Mouse (Mus musculus) liver, adult 2 months (tissue): ENCODE data around the gene Slc25a26.

Experiments used
- CTCF ChIP-seq: fragments of 200-500 bp; IDR thresholded peaks from 2 replicates; pipeline ENCODE4 v1.5.1; 2011; ENCODE audit warnings: low read depth, low read length, control low read depth
- POLR2A ChIP-seq: fragments of 200-500 bp; IDR thresholded peaks from 2 replicates; pipeline ENCODE4 v1.6.1; 2011; ENCODE audit warnings: low read length, control low read depth; ENCODE audit not compliant: insufficient read depth; ENCODE audit errors: extremely low read depth

DNA sequence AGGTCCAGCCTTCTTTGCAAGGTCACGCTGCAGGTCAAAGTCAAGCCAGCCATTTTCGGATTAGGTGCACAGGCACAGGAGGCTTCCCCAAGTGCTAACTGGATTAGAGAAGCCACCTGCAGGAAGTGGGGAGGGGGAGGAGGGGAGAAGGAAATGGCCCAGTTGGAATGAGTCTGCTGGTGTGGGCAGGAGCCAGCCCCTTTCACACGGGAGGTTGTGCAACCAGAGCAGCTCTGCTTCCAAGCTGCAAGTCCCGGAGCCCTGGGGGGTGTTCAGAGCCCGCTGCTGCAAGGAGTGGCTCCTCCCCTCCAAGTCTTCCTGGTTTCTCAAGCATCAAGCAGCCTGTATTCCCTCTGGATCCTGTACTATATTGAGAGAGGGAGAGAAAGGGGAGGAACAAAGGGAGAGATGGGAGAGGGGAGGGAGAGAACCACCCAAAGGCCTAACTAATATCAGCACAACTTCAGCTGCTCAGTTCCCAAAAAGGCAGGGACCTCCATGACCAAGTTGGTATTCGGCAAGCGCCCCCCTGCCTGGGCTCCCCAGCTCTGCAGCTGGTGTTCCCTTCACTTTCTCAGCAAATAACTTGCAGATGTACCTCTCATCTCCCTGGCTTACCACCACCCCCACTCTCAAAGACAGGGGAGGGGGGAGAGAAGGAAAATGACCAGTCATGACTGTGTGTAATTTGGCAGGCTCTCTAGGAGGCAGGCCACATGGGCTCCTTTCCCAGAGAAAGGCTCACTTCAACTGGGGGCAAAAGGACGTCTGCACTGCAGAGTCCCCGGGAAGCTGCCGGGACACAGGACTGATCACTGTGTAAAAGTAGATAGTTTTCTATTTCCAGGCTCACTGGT, 147.7 kb downstream of the Slc25a26 start:
- TF ChIP-seq CTCF (no peak), POLR2A (no peak)
